Mouse (Mus musculus) liver, embryonic 14.5 days (tissue): ENCODE results near the gene Agtrap.

Source experiments
- CTCF ChIP-seq: IDR thresholded peaks from 2 replicates; pipeline ENCODE4 v1.5.1; 2016; ENCODE audit warnings: antibody characterized with exemption, low read depth, control low read depth
- EP300 ChIP-seq: IDR thresholded peaks from 2 replicates; pipeline ENCODE4 v1.6.1; 2016; ENCODE audit warnings: antibody characterized with exemption, low read depth

DNA sequence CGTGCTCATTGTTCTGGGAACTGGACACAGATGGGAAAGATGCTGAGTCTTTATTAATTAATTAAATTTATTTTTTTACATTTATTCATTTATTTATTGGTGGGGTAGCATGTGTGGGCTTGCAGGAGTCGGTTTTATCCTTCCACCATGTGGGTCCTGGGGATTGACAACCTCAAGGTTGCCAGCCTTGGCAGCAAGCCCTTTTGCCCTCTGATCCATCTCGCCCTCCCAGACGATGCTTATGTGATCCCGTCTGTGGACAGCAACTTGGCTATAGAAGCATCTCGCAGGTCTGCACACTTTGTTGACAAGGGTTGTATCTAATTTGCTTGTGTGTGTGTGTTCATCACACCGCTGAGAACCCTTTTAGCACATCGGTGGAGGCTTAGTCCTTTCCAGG lies 49.7 kb upstream of the Agtrap start:
- no peak for TF ChIP-seq CTCF
- TF ChIP-seq EP300 = no peak
